Mouse (Mus musculus): ENCODE results near the gene Strn4.

GRCm38 (mm10) chr7:16808647-16809046 is 7.0 kb upstream of the Strn4 start:
- no peak for TF ChIP-seq GATA1 (IDR thresholded peaks at IDR 0.05; ENCODE audit: borderline replicate concordance, low read length)
- no peak for TF ChIP-seq FLI1 (IDR thresholded peaks at IDR 0.05; ENCODE audit: low read length)

Data from megakaryocyte, embryonic 14.5 days (primary cell).